Mouse (Mus musculus): ENCODE data around the gene Il13ra1.

Gene Il13ra1

GRCm38 (mm10) chrX:36193951-36194350, 82.0 kb downstream of the Il13ra1 start:
- intact Hi-C loops (cut with DNase I), result no loop called here

- intact Hi-C loops (cut with DNase I), result no loop called here
These were observed 84.0 kb downstream of the Il13ra1 start, which contains the start of gene Zcchc12 for GRCm38 (mm10) chrX:36195736-36196525. Gene Zcchc12 (plus strand): TSS chrX:36195904.

GRCm38 (mm10) chrX:36209554-36209953, 97.6 kb downstream of the Il13ra1 start:
- intact Hi-C loops (cut with DNase I), result no loop called here

GRCm38 (mm10) chrX:36211216-36211615, 99.3 kb downstream of the Il13ra1 start:
- intact Hi-C loops (cut with DNase I), result no loop called here

All from adrenal gland (tissue).